Mouse (Mus musculus) naive thymus-derived CD4-positive, alpha-beta T cell, adult 2 months (primary cell): Measurements from ENCODE around the gene Nfkb1.

ENCODE experiments used
- DNase-seq: peaks from one replicate; pipeline ENCODE4 v3.0.0-alpha.2; 2011; ENCODE audit warnings: low read depth

The Nfkb1 gene

GRCm38 (mm10) chr3:135546212-135546923 lies 145.0 kb downstream of the Nfkb1 start:
- DNase-seq = no peak
